Mouse (Mus musculus) midbrain, embryonic 16.5 days (tissue): Measurements from ENCODE around the gene Pigt. TPM values are rescaled to one million over a fixed set of nuclear protein-coding genes. Genes with fewer than 3 reads are reported as not detected.

ENCODE experiments used
- ATAC-seq: fragments of 200-750 bp; cut with Nextera tagmentation; 2 replicates; pipeline ENCODE4 v1.8.0; 2017; ENCODE audit warnings: moderate TSS enrichment
- H3K27ac ChIP-seq: fragments of 300-500 bp; sonication (generic); 2 replicates; pipeline ENCODE4 v1.5.1; 2014; ENCODE audit warnings: mild to moderate bottlenecking, low read length, mixed read lengths
- H3K27me3 ChIP-seq: fragments of 300-500 bp; sonication (generic); 2 replicates; pipeline ENCODE4 v1.6.1; 2014; ENCODE audit warnings: low read depth, low read length, mixed read lengths; ENCODE audit not compliant: control insufficient read depth, insufficient read depth
- H3K36me3 ChIP-seq: fragments of 300-500 bp; sonication (generic); 2 replicates; pipeline ENCODE4 v1.6.1; 2014; ENCODE audit warnings: mild to moderate bottlenecking, low read length, moderate library complexity, mixed read lengths; ENCODE audit not compliant: control insufficient read depth, insufficient read depth
- H3K4me1 ChIP-seq: fragments of 300-500 bp; sonication (generic); 2 replicates; pipeline ENCODE4 v1.6.1; 2014; ENCODE audit warnings: mild to moderate bottlenecking, low read length, mixed read lengths; ENCODE audit not compliant: control insufficient read depth, insufficient read depth
- H3K4me2 ChIP-seq: fragments of 300-500 bp; sonication (generic); 2 replicates; pipeline ENCODE4 v1.6.1; 2014; ENCODE audit warnings: mild to moderate bottlenecking, low read length, mixed read lengths
- H3K4me3 ChIP-seq: fragments of 300-500 bp; sonication (generic); 2 replicates; pipeline ENCODE4 v1.5.1; 2014; ENCODE audit warnings: low read depth, mild to moderate bottlenecking, low read length, moderate library complexity, mixed read lengths
- H3K9ac ChIP-seq: fragments of 300-500 bp; sonication (generic); 2 replicates; pipeline ENCODE4 v1.6.1; 2014; ENCODE audit warnings: low read depth, low read length, mixed read lengths
- H3K9me3 ChIP-seq: fragments of 300-500 bp; sonication (generic); replicated peaks from 2 replicates; pipeline ENCODE4 v1.6.1; 2014; ENCODE audit warnings: mild to moderate bottlenecking, low read length, mixed read lengths; ENCODE audit not compliant: control insufficient read depth, poor library complexity, severe bottlenecking
- WGBS: fragments of 180-500 bp; shearing (Covaris S2); extraction: QIAGEN DNeasy Blood & Tissue Kit; methylation state at CpG from one replicate; pipeline ENCODE4 v1.1.7; 2014; 5-methylcytosine and 5-hydroxymethylcytosine counted together
- polyA plus RNA-seq: library from polyadenylated mRNA; unstranded; fragments of >200 nt; fragmentation: Nextera tagmentation; extraction: Ambion mirVana; gene quantifications from 2 replicates; pipeline ENCODE4 v1.2.1, GENCODE M21; 2015

Pigt gene
- polyA plus RNA-seq, 1 experiment from 2014 or later, result 97.0 TPM

- Histone ChIP-seq H3K4me1 (peaks cover 10% of the 10 kb centered on the region), H3K27ac (no peak overlapping the region), H3K9ac (no peak overlapping the region), H3K4me3 (no peak overlapping the region), H3K36me3 (no peaks in the 10 kb centered on the region), H3K4me2 (no peak overlapping the region), H3K27me3 (no peaks in the 10 kb centered on the region), H3K9me3 (no peaks in the 10 kb centered on the region)
- ATAC-seq, result no peak
- 44% methylated on average over 4 of the region's 4 CpGs for WGBS
These were observed 52.0 kb downstream of the Pigt start for GRCm38 (mm10) chr2:164549338-164549737.

- Histone ChIP-seq H3K9me3 (no peaks in the 10 kb centered on the region), H3K27me3 (no peaks in the 10 kb centered on the region), H3K4me2 (peak overlapping the region; percentile 43), H3K4me1 (peaks cover 10% of the 10 kb centered on the region), H3K36me3 (no peaks in the 10 kb centered on the region), H3K27ac (no peak overlapping the region), H3K4me3 (no peak overlapping the region), H3K9ac (peak overlapping the region; percentile 50; the same call in 1 of the 2 replicates)
- ATAC-seq, result no peak
- 14% methylated on average over 10 of the region's 10 CpGs for WGBS
These were observed 52.9 kb downstream of the Pigt start for GRCm38 (mm10) chr2:164549963-164550894.

- 89% methylated on average over 2 of the region's 2 CpGs for WGBS
- no peak overlapping the region for H3K4me3 ChIP-seq
- H3K4me1 ChIP-seq, result peaks cover 10% of the 10 kb centered on the region
- H3K4me2 ChIP-seq, result no peak overlapping the region
- no peaks in the 10 kb centered on the region for H3K36me3 ChIP-seq
- no peak for ATAC-seq
- H3K9me3 ChIP-seq, result no peaks in the 10 kb centered on the region
- no peak overlapping the region for H3K9ac ChIP-seq
- H3K27ac ChIP-seq, result no peak overlapping the region
- H3K27me3 ChIP-seq, result no peaks in the 10 kb centered on the region
These were observed 53.6 kb downstream of the Pigt start for GRCm38 (mm10) chr2:164550895-164551269.

GRCm38 (mm10) chr2:164551502-164551901, 54.2 kb downstream of the Pigt start:
- Histone ChIP-seq H3K36me3 (no peaks in the 10 kb centered on the region), H3K27me3 (no peaks in the 10 kb centered on the region), H3K4me1 (peaks cover 10% of the 10 kb centered on the region), H3K27ac (no peak overlapping the region), H3K9ac (no peak overlapping the region), H3K4me3 (no peak overlapping the region), H3K9me3 (no peaks in the 10 kb centered on the region), H3K4me2 (no peak overlapping the region)
- ATAC-seq, result no peak
- 93% methylated on average over 9 of the region's 9 CpGs for WGBS

Other genes with a start within 250 kb of the Pigt start
- not detected in 2 replicates for gene Svs3b, start 240.9 kb upstream of the Pigt start, polyA plus RNA-seq
- gene Svs4, start 219.1 kb upstream of the Pigt start, polyA plus RNA-seq, result not detected in 2 replicates
- gene Svs3a, start 208.3 kb upstream of the Pigt start, polyA plus RNA-seq, result not detected in 2 replicates
- gene Svs6, start 180.8 kb upstream of the Pigt start, polyA plus RNA-seq, result not detected in 2 replicates
- not detected in 2 replicates for gene Svs5, start 164.8 kb upstream of the Pigt start, polyA plus RNA-seq
- gene Slpi, start 108.4 kb upstream of the Pigt start, polyA plus RNA-seq, result not detected in 2 replicates
- 0.04 TPM in 1 of 2 replicates, not detected in the other for gene Rbpjl, start 94.4 kb upstream of the Pigt start, polyA plus RNA-seq
- gene Matn4, start 92.4 kb upstream of the Pigt start, polyA plus RNA-seq, result 0.93 and 1.1 TPM in 2 replicates
- 6.3 and 8.7 TPM in 2 replicates for gene Sdc4, start 53.6 kb upstream of the Pigt start, polyA plus RNA-seq
- gene Sys1, start 40.6 kb upstream of the Pigt start, polyA plus RNA-seq, result 86.7 and 90.0 TPM in 2 replicates
- gene Gm20458, start 36.6 kb upstream of the Pigt start, polyA plus RNA-seq, result 7.5 and 8.2 TPM in 2 replicates
- gene Trp53tg5, start 23.8 kb upstream of the Pigt start, polyA plus RNA-seq, result not detected in 2 replicates
- gene Dbndd2, start 11.4 kb upstream of the Pigt start, polyA plus RNA-seq, result 16.6 and 17.8 TPM in 2 replicates
- gene Wfdc2, start 64.9 kb downstream of the Pigt start, polyA plus RNA-seq, result 2.3 and 2.5 TPM in 2 replicates
- not detected in 2 replicates for gene Spint3, start 75.9 kb downstream of the Pigt start, polyA plus RNA-seq
- not detected in 2 replicates for gene Wfdc6a, start 87.9 kb downstream of the Pigt start, polyA plus RNA-seq
- not detected in 2 replicates for gene Eppin, start 96.1 kb downstream of the Pigt start, polyA plus RNA-seq
- gene Wfdc6b, start 116.0 kb downstream of the Pigt start, polyA plus RNA-seq, result not detected in 2 replicates
- not detected in 2 replicates for gene Wfdc8, start 116.1 kb downstream of the Pigt start, polyA plus RNA-seq
- not detected in 2 replicates for gene Wfdc16, start 141.3 kb downstream of the Pigt start, polyA plus RNA-seq
- not detected in 2 replicates for gene Wfdc10, start 158.5 kb downstream of the Pigt start, polyA plus RNA-seq
- gene Wfdc9, start 159.1 kb downstream of the Pigt start, polyA plus RNA-seq, result not detected in 2 replicates
- not detected in 2 replicates for gene Wfdc11, start 176.6 kb downstream of the Pigt start, polyA plus RNA-seq
- gene Wfdc13, start 187.6 kb downstream of the Pigt start, polyA plus RNA-seq, result not detected in 2 replicates
- gene Spint4, start 201.0 kb downstream of the Pigt start, polyA plus RNA-seq, result not detected in 2 replicates
- gene Spint5, start 217.8 kb downstream of the Pigt start, polyA plus RNA-seq, result not detected in 2 replicates
- gene Wfdc3, start 248.4 kb downstream of the Pigt start, polyA plus RNA-seq, result 1.5 and 1.7 TPM in 2 replicates
- gene Dnttip1, start 248.5 kb downstream of the Pigt start, polyA plus RNA-seq, result 55.1 and 58.4 TPM in 2 replicates